Mouse (Mus musculus) liver, postnatal 0 days (tissue): ENCODE measurements at regions not wholly inside any gene's neighbourhood (a gene's known extent, or its start where the extent isn't known, plus 50 kb on each side); places are given as distances from the start of the nearest gene placed in this dataset.

ENCODE experiments used
- CTCF ChIP-seq: sonication (generic); IDR thresholded peaks from 2 replicates; pipeline ENCODE4 v1.5.1; 2016; ENCODE audit warnings: antibody characterized with exemption, low read depth
- EP300 ChIP-seq: IDR thresholded peaks from 2 replicates; pipeline ENCODE4 v1.6.1; 2016; ENCODE audit warnings: antibody characterized with exemption, low read depth, mild to moderate bottlenecking

- no peak for TF ChIP-seq EP300
- TF ChIP-seq CTCF = no peak
These were observed 288.0 kb downstream of the Sox11 start for GRCm38 (mm10) chr12:27054411-27054810.
